Mouse (Mus musculus) small intestine, adult 2 months (tissue): Measurements from ENCODE around the gene Olfr994.

Experiments
- CTCF ChIP-seq: fragments of 200-500 bp; IDR thresholded peaks from 2 replicates; pipeline ENCODE4 v1.5.1; 2012; ENCODE audit warnings: low read depth, mild to moderate bottlenecking, control low read depth, inconsistent platforms, low read length, moderate library complexity, mixed read lengths; ENCODE audit not compliant: insufficient replicate concordance, insufficient read length; ENCODE audit errors: extremely low read depth
- POLR2A ChIP-seq: fragments of 200-500 bp; IDR thresholded peaks from 2 replicates; pipeline ENCODE4 v1.6.1; 2012; ENCODE audit warnings: low read depth, mild to moderate bottlenecking, control low read depth, inconsistent platforms, low read length, moderate library complexity

GRCm38 (mm10) chr2:85425893-85426292 lies 10.4 kb downstream of the Olfr994 start:
- TF ChIP-seq CTCF (no peak), POLR2A (no peak)
